ENCODE assay signal across 24 mouse cellular contexts in genomic region chr3:49840448-49841156, GRCm38 (mm10).
DNase-seq lines count a peak whose midpoint lies in the region; ATAC-seq lines count a peak whose summit lies in the region.
"Had no signal": no experiment of that assay in that cellular context is flagged by ENCODE, and none has a peak within 500 bp of the region (broad histone marks: within the 10 kb centered on the region; RNA-seq: fewer than 3 reads in every experiment).

No protein-coding gene starts in this region.

- WGBS in intestine, embryonic 14.5 days: 60% methylated on average over 10 of the region's 10 CpGs
- 45% methylated on average over 10 of the region's 10 CpGs for WGBS in limb, embryonic 10.5 days

- H3K36me3 ChIP-seq in intestine, embryonic 14.5 days (ENCODE audit: control insufficient read depth, insufficient read depth, low read length): no peaks in the 10 kb centered on the region
- H3K36me3 ChIP-seq in limb, embryonic 10.5 days: no peaks in the 10 kb centered on the region
- H3K36me3 ChIP-seq: embryonic facial prominence, embryonic 10.5 days; embryonic facial prominence, embryonic 15.5 days; liver, embryonic 12.5 days; midbrain, embryonic 13.5 days had no signal

- peak; percentile 24 for DNase-seq in kidney, adult 9 months
- no peak for DNase-seq in kidney, postnatal 14 days
- DNase-seq in intestine, embryonic 14.5 days (ENCODE audit: low spot score): no peak
- no peak for DNase-seq in limb, embryonic 10.5 days (ENCODE audit: low spot score)
- no peak for DNase-seq in adrenal gland, adult 8-10 months
- no peak for DNase-seq in Muller cell, postnatal 12 days (ENCODE audit: inconsistent ontology term)
- no peak for DNase-seq in urinary bladder, postnatal 4 days (ENCODE audit: low spot score in 2 of 2)
- DNase-seq: adrenal gland, postnatal 14 days; cerebellum, adult 11-12 months; cerebellum, postnatal 10 days; gastrocnemius, postnatal 14 days; heart, postnatal 14 days; liver, postnatal 0 days; lung, postnatal 36 days; thymus, adult 2 months; thymus, postnatal 4 days had no signal

- ATAC-seq in intestine, embryonic 14.5 days (replicated peaks; ENCODE audit: low FRiP score, low TSS enrichment, low read depth): 0 out of 2 replicates have a peak, but pooled peaks have one; percentile 70
- ATAC-seq: forebrain, embryonic 13.5 days; hindbrain, postnatal 0 days; liver, embryonic 12.5 days; liver, postnatal 0 days; midbrain, embryonic 13.5 days had no signal

- H3K9me3 ChIP-seq in intestine, embryonic 14.5 days (ENCODE audit: control insufficient read depth, low read length): no peaks in the 10 kb centered on the region
- no peaks in the 10 kb centered on the region for H3K9me3 ChIP-seq in limb, embryonic 10.5 days (replicated peaks)
- H3K9me3 ChIP-seq: embryonic facial prominence, embryonic 10.5 days; embryonic facial prominence, embryonic 15.5 days; forebrain, embryonic 13.5 days; liver, embryonic 12.5 days; megakaryocyte, embryonic 14.5 days; midbrain, embryonic 13.5 days had no signal

- no peak overlapping the region for H3K4me2 ChIP-seq in intestine, embryonic 14.5 days (ENCODE audit: low read length)
- H3K4me2 ChIP-seq: embryonic facial prominence, embryonic 15.5 days; forebrain, embryonic 13.5 days; liver, embryonic 12.5 days; midbrain, embryonic 13.5 days had no signal

- peak overlapping the region; percentile 24; the same call in 1 of the 2 replicates for H3K27ac ChIP-seq in brown adipose tissue, adult 24 weeks (replicated peaks; ENCODE audit: low read depth, low read length)
- no peak overlapping the region for H3K27ac ChIP-seq in intestine, embryonic 14.5 days (ENCODE audit: low read depth)
- peak overlapping the region; percentile 70 for H3K27ac ChIP-seq in limb, embryonic 10.5 days
- H3K27ac ChIP-seq: embryonic facial prominence, embryonic 10.5 days; embryonic facial prominence, embryonic 15.5 days; forebrain, embryonic 13.5 days; hindbrain, postnatal 0 days; liver, embryonic 12.5 days; midbrain, embryonic 13.5 days had no signal

- H3K4me3 ChIP-seq in brown adipose tissue, adult 24 weeks (ENCODE audit: insufficient read depth, low read depth, low read length): no peak overlapping the region; the same call in 1 of the 2 replicates
- H3K4me3 ChIP-seq in intestine, embryonic 14.5 days (ENCODE audit: low read depth, low read length): no peak overlapping the region
- H3K4me3 ChIP-seq in limb, embryonic 10.5 days: no peak overlapping the region
- H3K4me3 ChIP-seq: embryonic facial prominence, embryonic 10.5 days; embryonic facial prominence, embryonic 15.5 days; forebrain, embryonic 13.5 days; liver, embryonic 12.5 days; megakaryocyte, embryonic 14.5 days; midbrain, embryonic 13.5 days had no signal

- H3K4me1 ChIP-seq in brown adipose tissue, adult 24 weeks (ENCODE audit: control insufficient read depth, insufficient read depth, insufficient read length, low read length): no peaks in the 10 kb centered on the region
- peaks cover 12% of the 10 kb centered on the region; the same call in 1 of the 2 replicates for H3K4me1 ChIP-seq in intestine, embryonic 14.5 days (replicated peaks; ENCODE audit: control insufficient read depth, insufficient read depth, low read length)
- peaks cover 26% of the 10 kb centered on the region for H3K4me1 ChIP-seq in limb, embryonic 10.5 days
- H3K4me1 ChIP-seq: embryonic facial prominence, embryonic 15.5 days; liver, embryonic 12.5 days; megakaryocyte, embryonic 14.5 days had no signal

- H3K9ac ChIP-seq in intestine, embryonic 14.5 days (ENCODE audit: low read length): no peak overlapping the region
- H3K9ac ChIP-seq: embryonic facial prominence, embryonic 15.5 days; forebrain, embryonic 13.5 days; liver, embryonic 12.5 days; liver, postnatal 0 days; midbrain, embryonic 13.5 days had no signal

- no peaks in the 10 kb centered on the region for H3K27me3 ChIP-seq in intestine, embryonic 14.5 days (replicated peaks; ENCODE audit: control insufficient read depth, insufficient read depth, low read length)
- no peaks in the 10 kb centered on the region for H3K27me3 ChIP-seq in limb, embryonic 10.5 days (ENCODE audit: low read depth, poor library complexity, severe bottlenecking)
- H3K27me3 ChIP-seq: embryonic facial prominence, embryonic 15.5 days; forebrain, embryonic 13.5 days; liver, embryonic 12.5 days; megakaryocyte, embryonic 14.5 days; midbrain, embryonic 13.5 days had no signal
